Mouse (Mus musculus): ENCODE results near the gene Tex12. TPM values are rescaled to one million over a fixed set of nuclear protein-coding genes. Genes with fewer than 3 reads are reported as not detected.
A peak's percentile ranks its signal among the peaks of the same experiment; 100 is the strongest.

Gene Tex12
- total RNA-seq, 2 experiments from 2014 or later, result not detected

DNA sequence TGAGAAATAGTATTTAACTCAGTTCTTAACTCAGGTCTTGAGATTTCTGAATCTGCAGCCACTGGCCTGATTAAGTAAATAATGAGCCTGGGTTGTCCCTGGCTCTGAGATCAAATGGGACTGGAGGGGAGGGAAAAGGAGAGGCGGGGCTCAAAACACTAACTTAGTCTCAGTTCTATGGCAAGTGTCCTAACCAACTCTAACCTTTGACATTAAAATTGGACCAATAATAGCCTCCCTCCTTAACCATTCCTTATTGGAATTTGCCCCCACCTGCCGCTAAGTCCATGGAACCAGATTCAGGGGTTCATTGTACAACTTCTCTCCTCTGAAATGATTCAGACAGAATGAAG lies 6.1 kb downstream of the Tex12 start, which contains the start of gene Bco2:
Gene Bco2, minus strand, starts transcription at position 88 of the 353 bp plus-strand sequence.
- peak in 1 of 2 experiments; percentile 34 for DNase-seq

DNA sequence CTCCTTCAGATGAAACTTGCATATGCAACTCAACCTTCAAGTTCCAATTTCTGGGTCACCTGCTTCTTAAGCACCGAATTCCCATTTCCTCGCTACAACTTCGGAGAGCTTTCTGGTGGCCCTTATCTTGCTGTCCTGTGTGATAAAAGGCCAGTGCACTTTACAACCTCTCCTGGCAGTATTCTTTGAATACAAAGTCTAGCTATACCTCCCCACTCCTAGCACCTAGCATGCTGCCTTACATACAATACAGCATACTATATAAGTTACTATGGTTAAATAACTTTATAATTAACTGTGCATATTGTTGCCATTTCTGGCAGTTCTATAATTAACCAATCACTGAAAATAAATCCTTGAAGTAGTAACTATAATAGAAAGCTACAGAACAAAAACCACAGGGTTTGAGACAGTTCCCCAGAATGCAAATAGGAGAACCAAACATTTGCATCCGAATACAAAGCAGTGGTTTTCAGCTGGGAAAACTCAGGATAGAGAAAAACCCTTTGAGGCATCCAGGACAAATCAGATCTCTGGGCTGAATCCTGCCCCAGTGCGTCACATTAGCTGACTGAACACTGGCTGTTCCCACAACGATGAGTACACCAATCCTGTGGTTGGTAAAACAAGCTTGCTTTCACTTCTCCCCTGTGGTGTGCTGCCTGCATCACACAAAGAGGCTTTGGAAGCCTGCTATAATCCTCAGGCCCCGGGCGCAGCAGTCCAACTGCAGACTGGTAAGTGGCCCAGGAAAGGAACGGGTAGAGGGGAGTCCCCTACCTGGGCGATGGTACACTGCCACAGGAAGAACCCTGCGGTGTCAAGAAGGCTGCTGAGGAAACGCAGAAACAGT lies 6.7 kb downstream of the Tex12 start, which contains the start of gene Il18:
Gene Il18, plus strand, starts transcription at position 587 of the 853 bp plus-strand sequence.
- peak; percentile 44 to 57 for DNase-seq

DNA sequence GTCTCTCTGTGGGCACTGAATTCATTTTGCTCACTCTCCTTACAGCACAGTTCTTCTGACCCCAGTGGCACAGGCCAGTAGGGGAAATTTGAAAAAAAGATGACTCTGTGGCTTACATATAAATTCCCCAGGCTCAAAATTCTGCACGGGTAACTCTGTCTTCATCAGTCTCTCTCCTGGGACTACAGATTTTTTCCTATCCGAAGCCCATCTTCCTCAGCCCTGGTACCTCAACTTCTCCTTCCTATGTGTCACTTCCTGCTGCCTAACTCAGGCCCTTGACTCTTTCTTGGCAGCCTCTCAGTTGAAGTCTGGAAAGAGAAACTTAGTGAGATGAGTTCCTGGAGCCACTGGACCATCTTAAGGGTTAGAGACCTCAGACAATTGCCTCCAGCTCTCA lies 7.6 kb downstream of the Tex12 start:
- no peak for DNase-seq

DNA sequence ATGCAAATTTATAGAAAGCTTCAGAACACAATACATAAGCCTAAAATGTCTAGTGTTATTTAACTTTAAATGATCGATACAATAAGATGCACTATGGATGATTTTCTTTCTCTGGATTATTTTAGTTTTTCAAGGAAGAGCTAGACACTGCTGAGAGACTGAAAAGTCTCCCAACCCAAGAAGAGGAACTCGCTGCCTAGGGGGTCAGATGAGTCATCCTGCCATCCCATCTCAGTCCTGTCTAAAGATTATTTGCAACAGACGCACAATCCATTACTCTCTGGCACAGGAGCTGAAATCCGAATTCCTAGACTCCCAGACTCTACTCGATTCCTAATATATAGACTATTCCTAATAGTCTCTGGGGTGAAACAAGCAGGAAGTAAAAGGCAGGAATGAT lies 8.9 kb downstream of the Tex12 start:
- DNase-seq, result no peak

DNA sequence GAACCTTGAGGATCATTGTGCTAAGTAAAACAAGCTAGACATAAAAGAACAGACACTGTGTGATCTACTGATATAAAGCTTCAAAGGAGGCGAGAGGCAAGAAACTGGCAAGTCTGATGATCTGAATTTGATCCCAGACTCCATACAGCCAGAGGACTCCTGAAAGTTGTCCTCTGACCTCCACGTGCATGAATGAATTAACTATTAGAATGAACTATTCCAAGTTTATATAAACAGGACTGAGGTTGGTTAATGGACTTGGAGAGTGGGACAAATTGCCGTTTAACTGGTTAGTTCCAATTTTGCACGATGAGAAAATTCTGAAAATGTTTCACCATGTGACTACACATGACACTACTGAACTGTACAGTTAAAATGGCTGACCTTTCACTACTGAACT lies 12.2 kb downstream of the Tex12 start:
- DNase-seq, result no peak

DNA sequence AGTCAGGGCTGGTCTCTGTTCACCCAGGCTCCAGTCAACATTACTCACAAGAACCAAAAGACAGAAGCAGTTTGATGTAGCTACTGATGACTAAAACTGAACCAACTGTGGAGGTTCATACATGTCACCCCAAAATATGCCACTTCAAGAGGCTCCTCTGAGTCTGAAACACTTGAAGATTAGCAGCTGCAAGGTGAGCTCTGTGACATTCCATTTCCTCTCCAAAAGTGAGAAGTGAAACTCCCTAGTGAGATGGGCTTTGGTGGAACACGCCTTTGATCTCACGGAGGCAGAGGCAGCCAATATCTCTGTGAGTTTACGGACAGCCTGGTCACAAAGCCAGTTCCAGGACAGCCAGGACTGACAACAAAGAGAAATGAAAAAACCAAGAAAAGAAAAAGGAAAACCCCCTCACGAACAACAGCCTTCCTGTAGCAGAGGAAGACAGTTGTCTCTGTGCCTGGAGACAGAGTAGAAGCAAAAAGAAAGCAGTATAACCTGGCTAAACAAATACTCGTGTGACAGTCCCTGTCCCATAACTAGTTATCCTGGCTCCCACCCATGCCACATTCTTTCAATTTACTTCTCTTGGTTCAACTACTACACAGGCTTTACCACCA lies 13.2 kb downstream of the Tex12 start:
- no peak for DNase-seq

DNA sequence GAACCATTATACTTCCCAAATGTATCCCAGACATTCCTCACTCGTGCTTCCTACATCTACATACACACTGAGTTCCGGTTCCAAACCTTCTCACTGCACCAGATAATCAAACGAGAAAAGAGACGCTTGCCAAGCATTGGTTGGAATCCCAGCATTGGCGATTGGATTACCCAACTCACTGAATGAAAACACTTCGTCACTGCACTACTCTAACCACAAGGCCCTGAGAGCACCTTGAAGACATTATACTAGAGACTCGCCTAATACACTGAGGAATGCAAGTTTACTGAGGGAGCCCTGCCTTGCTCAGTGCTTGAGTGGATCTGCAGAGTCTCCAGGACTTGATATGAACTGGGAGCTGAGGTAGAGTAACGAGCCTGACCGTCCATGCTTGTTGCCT lies 18.7 kb downstream of the Tex12 start:
- DNase-seq, result no peak

DNA sequence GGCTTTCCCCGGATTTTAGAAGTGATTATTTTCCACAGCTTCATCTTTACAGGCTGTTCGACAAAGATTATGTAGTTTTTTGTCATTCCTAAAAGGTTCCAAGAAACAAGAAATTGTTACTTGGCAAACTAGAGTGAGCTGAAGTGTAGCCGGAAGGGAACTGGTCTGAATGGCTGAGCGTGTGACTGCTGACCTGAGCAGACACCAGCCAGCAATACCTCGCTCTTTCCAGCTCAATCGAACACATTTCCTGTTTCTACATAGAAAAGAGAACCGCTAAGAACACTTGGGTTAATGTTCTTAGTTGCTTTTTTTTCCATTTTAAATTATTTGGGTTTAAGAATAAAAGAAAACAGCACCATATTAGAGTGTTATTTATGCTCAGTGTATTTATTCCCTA lies 21.0 kb downstream of the Tex12 start:
- DNase-seq, result no peak

DNA sequence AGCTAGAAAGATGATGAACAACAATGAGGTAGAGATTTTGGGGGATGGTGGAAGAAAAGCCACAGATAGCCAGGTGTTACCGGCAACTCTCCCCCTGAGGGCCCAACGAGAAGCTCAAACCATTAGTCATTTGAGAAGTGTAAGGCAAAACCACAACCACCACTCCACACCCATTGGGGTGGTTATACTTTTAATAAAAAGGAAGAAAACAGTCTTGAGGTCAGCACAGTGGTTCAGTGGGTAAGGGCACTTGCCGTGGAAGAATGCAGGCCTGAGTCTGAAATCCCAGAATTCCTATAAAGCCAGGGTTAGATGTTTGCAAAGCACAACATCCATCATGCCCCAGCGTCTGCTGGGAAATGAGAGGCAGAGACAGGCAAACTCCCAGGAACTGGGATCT lies 23.8 kb downstream of the Tex12 start:
- DNase-seq, result no peak

DNA sequence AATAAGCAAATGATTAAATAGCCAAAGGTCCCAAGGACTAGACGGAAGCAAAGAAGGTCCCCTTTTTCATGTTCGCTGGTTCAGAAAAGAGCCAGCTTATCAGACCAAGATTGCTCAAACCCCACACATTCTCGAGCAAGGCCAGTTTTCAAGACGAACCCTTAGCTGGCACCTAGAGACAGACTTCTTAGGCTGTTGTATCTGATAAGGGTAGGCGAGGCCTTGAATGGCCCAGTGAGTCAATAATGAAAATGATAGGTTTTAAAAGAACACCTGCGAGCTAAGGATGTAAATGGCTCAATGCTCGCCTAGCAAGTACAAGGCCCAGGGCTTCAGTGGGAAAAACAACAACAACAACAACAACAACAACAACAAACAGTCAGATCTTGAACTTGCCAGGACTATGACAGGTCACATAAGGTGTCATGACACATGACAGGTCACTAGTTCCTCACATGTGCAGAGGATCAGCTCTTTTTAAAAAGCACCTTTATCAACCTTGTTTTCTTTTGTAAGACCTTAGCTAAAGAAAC lies 24.5 kb downstream of the Tex12 start:
- no peak for DNase-seq

DNA sequence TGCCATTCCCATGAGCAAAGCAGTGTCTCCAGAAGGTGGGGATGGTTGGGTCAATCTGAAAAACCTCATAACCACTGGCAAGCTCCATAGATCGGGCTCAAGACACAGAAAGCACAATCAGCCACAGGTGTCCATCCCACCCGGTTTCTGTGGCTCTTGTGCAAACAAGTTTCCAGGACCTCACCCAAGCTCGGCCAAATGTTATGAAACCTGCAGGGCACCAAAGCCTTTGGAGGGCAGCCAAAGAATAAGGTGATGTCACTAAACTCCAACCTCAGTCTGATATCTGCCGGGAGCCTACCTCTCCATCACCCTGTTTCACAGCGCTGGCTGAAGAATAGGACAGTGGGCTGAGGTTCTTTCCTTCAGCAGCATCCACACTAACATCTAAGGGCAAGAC lies 25.2 kb downstream of the Tex12 start:
- DNase-seq, result peak in 1 of 2 experiments; percentile 23

DNA sequence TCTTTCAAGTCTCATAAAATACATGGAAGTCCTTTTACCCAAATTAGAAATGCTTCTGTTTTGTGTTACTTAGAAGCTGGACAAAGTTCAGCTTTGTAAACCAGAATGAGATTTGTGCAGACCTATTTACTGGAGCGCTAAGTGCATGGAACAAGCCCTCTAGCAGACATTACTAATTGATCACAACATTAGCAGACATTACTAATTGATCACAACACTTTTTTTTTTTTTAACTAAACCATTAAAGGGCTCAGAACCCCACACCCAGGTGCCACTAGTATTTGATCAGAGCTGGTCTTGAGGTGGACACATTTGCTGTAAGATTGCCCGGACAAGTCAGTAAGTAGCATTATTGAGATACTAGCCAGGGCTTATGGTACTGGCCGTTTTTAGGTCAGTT lies 27.3 kb downstream of the Tex12 start:
- no peak for DNase-seq

DNA sequence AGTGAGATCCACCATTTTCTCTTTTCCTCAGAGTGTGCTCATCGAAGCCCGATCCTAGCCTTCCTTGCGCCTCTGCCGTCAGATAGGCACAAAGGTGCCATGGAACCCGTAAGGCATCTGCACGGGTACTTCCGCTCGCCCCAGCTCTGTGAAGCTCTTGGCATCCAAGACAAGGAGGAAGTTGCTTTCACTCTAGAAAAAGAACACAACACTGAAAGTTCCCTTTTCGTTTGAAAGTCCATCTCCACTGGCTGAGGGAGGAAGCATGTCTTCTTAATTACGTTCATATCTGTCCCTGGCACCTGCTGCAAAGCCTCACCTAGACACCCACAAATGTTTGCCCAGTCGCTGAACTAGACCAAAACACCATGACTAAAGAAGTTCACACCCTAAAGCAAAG lies 27.8 kb downstream of the Tex12 start:
- no peak for DNase-seq

DNA sequence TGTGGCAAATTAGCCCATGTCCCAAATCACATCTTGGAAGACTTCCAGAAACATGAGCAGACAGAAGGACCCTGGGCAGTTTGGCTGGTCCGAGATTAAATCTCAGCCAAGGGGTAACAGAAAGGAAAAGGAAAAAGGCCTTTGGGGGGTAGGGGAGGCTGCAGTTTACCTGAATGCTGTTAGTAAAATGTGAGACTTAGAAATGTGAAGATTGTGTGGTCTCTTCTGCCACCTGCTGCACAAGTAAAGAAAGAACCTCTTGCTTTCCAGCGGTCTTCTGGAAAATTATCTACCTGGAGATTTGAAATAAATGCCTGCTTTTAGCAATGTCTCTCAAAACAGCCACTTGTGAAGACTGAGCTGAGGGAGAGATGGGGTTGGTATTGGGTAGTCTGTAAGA lies 30.2 kb downstream of the Tex12 start:
- peak in 1 of 2 experiments; percentile 20 for DNase-seq

DNA sequence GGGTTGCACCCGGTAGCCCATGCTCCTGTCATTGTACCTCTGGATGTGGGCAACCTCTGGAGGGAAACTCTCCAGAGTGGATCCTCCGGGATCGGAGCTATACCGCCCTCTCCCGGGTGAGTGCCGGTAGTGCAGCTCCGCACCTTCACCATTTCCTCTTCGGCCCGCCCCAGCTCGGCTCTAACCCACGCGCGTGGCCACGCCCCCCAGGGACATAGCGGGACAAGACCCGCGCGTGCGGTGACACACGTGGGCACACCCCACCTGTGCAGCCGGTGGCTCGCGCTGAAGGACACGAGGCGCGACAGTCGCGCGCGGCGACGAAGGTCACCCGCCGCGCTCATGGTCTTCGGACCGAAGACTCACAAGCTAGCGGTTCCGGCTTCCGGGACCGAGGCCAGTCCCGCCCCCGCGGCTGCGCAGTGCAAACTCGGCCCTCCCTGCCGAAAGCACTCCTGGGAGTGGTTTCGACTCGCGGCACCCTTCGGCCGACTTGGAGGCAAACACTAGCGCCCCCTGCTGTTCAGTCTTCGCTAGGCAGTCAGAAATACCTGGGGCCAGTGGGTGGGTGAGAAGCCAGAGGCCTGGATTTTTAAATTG lies 32.7 kb downstream of the Tex12 start, which contains the start of gene Pts:
Gene Pts, minus strand, starts transcription at position 432 of the 600 bp plus-strand sequence.
- peak; percentile 99 to 100 for DNase-seq

DNA sequence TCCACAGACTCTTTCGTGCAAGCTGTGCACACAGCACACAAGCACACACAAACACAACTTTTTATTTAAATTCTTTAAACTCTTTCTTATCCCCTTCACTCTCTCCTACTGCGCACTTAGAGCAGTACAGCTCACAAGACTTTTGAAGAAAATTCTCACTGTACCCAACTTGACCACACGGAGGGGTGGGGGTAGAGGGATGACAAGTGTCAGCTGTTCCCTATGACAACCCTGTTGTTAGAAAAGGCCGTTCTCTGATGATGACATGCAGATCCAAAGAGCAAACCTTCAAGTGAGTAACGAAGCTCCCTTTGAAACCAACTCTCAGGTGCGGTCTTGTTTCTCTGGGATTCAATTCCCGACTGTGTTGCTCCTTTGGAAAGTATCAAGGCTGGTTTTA lies 33.3 kb downstream of the Tex12 start:
- DNase-seq, result no peak

DNA sequence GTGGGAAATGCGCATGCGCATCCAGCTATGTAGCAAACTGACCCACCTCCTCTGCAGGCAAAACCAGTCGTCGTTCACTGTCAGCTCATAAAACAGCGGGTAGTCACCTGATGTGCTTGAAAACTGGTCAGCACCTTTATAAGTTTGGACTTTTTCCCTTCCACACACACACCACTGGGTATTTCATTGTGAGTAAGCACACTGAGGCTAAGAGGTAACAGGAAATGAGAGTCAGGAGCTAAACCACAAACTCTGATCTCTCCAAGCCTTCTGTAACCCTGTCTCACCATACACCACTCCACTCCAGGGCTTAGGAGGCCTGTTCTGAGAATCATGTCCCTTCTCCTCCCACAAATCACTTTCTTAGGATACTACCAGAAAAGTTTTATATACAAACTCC lies 35.5 kb downstream of the Tex12 start:
- no peak for DNase-seq

DNA sequence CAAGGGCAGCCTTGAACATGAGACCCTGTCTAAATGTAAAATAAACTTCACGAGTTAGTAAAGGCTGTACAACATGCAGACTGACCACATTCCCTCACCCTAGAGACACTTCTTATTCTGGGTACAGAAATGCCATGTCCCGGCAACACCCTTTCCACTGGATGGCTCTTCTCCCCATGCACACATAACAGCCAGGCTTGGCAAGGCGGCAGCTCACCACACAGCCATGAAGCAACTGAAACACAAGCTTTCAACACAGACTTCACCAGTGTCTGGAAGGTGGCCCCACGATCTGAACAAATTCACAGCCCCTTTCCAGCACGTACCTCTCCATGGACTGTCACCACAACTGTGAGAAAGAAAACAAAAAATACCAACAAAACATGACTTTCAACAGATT lies 36.2 kb downstream of the Tex12 start:
- peak; percentile 29 to 49 for DNase-seq

DNA sequence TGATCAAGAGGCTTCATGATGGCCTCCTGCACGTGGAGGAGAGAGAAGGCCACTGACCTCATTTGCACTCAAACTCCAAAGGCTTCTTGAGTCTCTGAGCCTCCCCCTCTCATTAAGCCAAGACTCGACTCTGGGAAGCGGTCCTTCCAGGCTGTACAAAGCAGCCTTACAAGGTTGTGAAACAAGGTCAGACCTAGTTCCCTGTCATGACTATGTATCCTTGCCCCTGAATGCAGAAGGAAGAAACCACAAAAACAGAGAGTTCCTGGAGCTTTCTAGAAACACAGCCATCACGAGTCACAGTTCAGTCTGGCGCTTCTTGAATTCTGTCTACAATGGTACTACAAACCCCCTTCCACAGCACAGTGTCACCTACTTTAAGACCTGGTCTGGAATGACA lies 38.6 kb downstream of the Tex12 start:
- no peak for DNase-seq

DNA sequence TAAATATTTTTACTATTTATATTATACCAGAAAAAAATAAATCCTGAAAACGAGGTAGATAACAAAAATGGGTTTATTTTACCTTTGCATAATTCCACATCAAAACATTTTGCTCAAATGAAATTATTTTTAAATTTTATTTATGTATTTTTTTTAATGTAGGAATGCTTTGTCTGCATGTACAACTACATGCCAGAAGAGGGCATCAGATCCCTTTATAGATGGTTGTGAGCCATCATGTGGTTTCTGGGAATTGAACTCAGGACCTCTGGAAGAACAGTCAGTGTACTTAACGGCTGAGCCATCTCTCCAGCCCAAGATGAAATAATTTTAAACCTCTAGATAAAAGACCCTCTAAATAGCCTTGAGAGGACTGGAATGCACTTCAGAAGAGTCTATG lies 39.6 kb downstream of the Tex12 start:
- no peak for DNase-seq

DNA sequence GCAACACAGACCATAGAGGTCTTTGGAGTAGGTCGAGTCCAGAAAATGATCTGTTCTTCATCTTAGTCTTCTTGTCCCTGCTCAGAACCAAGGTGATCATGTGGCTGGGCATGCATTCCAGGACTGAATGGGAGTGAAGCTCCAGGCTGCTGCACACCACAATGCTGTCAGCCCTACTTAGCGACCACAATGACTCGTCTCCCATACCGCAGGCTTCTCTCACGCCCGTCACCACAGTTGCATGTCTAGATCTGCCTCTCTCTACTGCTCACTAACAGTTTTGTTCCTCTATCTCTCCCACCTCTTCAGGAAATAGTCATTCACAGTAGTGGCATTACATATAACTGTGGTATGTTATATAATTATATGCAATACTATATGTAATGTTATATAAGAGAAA lies 40.4 kb downstream of the Tex12 start:
- DNase-seq, result no peak

DNA sequence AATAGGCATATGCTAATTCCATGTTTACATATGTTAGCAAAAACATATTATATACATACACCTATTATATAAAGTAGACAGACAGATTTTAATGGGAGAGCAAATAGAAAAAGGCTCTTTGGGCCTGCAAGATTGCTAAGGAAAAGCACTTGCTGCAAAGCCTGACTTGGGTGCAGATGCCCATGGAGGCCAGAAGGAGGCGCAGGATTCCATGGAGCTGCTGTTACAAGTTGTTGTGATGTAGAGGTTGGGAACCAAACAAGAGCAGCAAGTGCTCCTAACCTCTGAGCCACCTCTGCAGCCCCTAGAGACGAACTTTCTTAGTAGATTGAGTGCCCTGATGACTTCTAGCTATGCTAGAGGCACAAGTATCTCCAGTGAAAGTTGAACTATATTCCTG lies 42.3 kb downstream of the Tex12 start:
- DNase-seq, result peak in 1 of 2 experiments; percentile 32

DNA sequence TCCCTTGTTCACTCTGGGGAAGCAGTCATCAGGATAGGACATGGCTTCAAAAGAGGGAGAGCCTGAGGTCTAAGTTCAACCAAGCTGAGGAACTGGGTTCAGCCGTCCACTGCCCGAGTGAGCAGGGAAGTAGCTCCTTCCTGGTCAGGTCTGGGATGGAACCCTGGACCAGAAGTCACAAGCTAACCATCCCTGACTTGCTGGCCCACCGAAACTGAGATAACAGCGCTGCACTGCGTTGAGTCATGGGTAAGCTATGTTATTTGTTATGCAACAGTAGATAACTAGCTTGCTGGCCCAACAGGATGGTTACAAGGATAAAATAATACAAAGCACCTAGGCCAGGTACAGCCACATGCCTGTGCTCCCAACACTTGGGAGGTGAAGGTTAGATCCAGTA lies 45.7 kb downstream of the Tex12 start:
- no peak for DNase-seq
